Mouse (Mus musculus): ENCODE data around the gene Opcml. TPM values are rescaled to one million over a fixed set of nuclear protein-coding genes. Genes with fewer than 3 reads are reported as not detected.

Gene Opcml
- total RNA-seq, 2 experiments from 2014 or later: 1.0 to 1.5 TPM

GRCm38 (mm10) chr9:28681252-28682037, 890.9 kb downstream of the Opcml start:
- intact Hi-C loops (cut with DNase I): no loop called here
- no peak for DNase-seq
- Histone ChIP-seq H3K4me3 (no peak overlapping the region), H3K27ac (no peak overlapping the region)
- no peak for TF ChIP-seq CTCF (IDR thresholded peaks at IDR 0.05)

DNA sequence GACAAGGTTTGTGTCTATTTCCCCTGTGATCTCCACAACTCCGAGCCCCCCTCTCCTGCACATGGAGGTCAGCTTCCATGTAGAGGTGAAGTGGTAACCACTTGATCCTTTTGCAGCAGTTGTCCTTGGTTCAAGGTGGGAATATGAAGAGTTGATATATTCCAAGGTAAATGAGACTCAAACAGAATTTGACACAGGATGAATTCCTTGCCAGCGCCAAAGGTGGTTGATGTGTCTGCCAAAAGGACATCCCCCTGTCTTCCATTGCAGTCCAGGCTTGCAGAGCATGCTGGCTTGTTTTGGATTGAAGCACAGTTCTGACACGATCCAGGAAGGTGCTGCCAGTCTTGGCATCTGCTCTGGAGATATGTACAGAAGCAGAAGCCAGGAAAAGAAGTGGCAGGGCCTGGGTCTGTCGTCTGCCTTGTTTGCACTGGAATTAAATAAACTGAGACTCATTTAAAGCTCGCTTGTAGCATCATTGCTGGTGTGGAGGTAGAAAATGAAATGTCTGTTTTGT, 893.4 kb downstream of the Opcml start:
- TF ChIP-seq CTCF (IDR thresholded peaks at IDR 0.05): no peak
- H3K27ac ChIP-seq: no peak overlapping the region
- intact Hi-C loops (cut with DNase I): no loop called here
- DNase-seq: no peak
- H3K4me3 ChIP-seq: no peak overlapping the region

GRCm38 (mm10) chr9:28686942-28687611, 896.5 kb downstream of the Opcml start:
- intact Hi-C loops (cut with DNase I): no loop called here
- no peak for TF ChIP-seq CTCF (IDR thresholded peaks at IDR 0.05)
- no peak overlapping the region for H3K27ac ChIP-seq
- DNase-seq: no peak
- no peak overlapping the region for H3K4me3 ChIP-seq

- TF ChIP-seq CTCF (IDR thresholded peaks at IDR 0.05): no peak
- intact Hi-C loops (cut with DNase I): no loop called here
- Histone ChIP-seq H3K27ac (no peak overlapping the region), H3K4me3 (no peak overlapping the region)
- DNase-seq: no peak
Measured at GRCm38 (mm10) chr9:28690134-28690533, 899.6 kb downstream of the Opcml start.

DNA sequence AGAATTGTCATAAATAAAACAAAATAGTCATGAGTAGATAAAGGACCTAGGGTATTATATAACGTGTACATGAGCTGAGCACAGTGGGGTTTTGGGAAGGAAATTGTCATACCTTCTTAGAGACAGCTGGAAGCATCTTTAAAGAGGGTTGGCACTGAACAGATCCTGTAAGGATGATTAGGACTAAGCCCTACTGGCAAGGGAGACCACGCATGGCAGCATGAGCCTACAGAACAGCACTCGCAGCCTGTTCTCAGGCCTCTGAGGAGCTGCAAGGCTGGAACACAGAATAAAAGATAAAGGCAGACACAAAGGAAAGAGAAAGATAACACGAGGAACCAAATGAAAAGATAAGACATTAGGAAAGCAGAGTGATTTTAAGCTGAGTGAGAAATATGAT, 915.2 kb downstream of the Opcml start:
- no peak for TF ChIP-seq CTCF (IDR thresholded peaks at IDR 0.05)
- no peak for DNase-seq
- H3K4me3 ChIP-seq: no peak overlapping the region
- no peak overlapping the region for H3K27ac ChIP-seq
- intact Hi-C loops (cut with DNase I): no loop called here

DNA sequence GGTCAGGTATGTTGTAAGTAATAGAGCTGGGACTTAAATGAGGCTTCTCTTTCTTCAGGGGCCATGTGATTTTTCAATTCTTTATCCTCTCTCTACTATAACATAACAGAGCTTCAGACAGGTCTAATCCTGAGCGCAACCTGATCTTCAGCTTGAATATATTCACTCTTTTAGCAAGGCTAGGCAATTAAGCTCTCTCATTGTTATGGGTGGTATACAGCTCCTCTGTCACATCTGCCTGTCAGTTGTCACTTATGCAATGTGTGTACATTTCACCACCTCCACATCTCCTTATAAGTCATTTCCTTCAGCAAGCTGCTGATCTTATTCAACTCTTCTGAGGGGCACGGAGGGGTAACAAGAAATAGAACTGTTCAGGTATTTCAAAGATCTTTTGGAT, 924.0 kb downstream of the Opcml start:
- intact Hi-C loops (cut with DNase I): no loop called here
- Histone ChIP-seq H3K27ac (no peak overlapping the region), H3K4me3 (no peak overlapping the region)
- no peak for DNase-seq
- no peak for TF ChIP-seq CTCF (IDR thresholded peaks at IDR 0.05)

GRCm38 (mm10) chr9:28720186-28720585, 929.6 kb downstream of the Opcml start:
- Histone ChIP-seq H3K4me3 (no peak overlapping the region), H3K27ac (no peak overlapping the region)
- no peak for TF ChIP-seq CTCF (IDR thresholded peaks at IDR 0.05)
- no peak for DNase-seq
- intact Hi-C loops (cut with DNase I): no loop called here

- H3K27ac ChIP-seq: no peak overlapping the region
- intact Hi-C loops (cut with DNase I): no loop called here
- DNase-seq: no peak
- TF ChIP-seq CTCF (IDR thresholded peaks at IDR 0.05): no peak
- H3K4me3 ChIP-seq: no peak overlapping the region
Measured at GRCm38 (mm10) chr9:28731811-28732602, 941.4 kb downstream of the Opcml start.

GRCm38 (mm10) chr9:28737955-28738354, 947.4 kb downstream of the Opcml start:
- no peak overlapping the region for H3K4me3 ChIP-seq
- no peak for TF ChIP-seq CTCF (IDR thresholded peaks at IDR 0.05)
- intact Hi-C loops (cut with DNase I): no loop called here
- DNase-seq: no peak
- H3K27ac ChIP-seq: no peak overlapping the region

DNA sequence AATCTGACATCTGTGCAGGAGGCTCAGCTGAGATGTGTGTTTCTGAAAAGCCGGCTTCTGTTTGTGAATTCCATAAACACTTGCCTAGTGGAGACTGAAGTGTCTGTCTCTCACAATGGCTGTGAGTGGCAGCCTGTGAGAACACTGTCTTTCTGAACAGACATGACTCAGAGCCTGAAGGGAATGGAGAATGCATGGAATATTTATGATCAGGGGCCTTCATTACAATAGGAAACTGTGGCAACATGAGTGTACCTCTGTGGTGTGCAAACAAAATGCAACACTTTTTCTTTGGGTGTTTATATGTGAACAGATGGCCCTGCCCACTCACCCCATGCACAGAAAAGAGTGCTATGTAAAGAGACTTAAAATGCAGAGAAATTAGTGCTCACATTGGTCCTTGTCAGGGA, 947.9 kb downstream of the Opcml start:
- H3K27ac ChIP-seq: no peak overlapping the region
- H3K4me3 ChIP-seq: no peak overlapping the region
- TF ChIP-seq CTCF (IDR thresholded peaks at IDR 0.05): no peak
- no peak for DNase-seq
- intact Hi-C loops (cut with DNase I): no loop called here

- DNase-seq: no peak
- no peak for TF ChIP-seq CTCF (IDR thresholded peaks at IDR 0.05)
- Histone ChIP-seq H3K27ac (no peak overlapping the region), H3K4me3 (no peak overlapping the region)
- intact Hi-C loops (cut with DNase I): no loop called here
Measured at GRCm38 (mm10) chr9:28744771-28745170, 954.2 kb downstream of the Opcml start.

- DNase-seq: no peak
- peak; percentile 31; the same call in 1 of the 2 replicates for TF ChIP-seq CTCF (IDR thresholded peaks at IDR 0.05)
- intact Hi-C loops (cut with DNase I): no loop called here
- Histone ChIP-seq H3K27ac (no peak overlapping the region), H3K4me3 (no peak overlapping the region)
Measured at GRCm38 (mm10) chr9:28748902-28749301, 958.3 kb downstream of the Opcml start.

- TF ChIP-seq CTCF (IDR thresholded peaks at IDR 0.05): no peak
- H3K4me3 ChIP-seq: no peak overlapping the region
- intact Hi-C loops (cut with DNase I): no loop called here
- no peak for DNase-seq
- H3K27ac ChIP-seq: no peak overlapping the region
Measured at GRCm38 (mm10) chr9:28752908-28753307, 962.3 kb downstream of the Opcml start.

All from gastrocnemius, adult 2 months (tissue).